Mouse (Mus musculus) hindlimb bud, embryonic 11.5 days (tissue): ENCODE measurements at regions not wholly inside any gene's neighbourhood (a gene's known extent, or its start where the extent isn't known, plus 50 kb on each side); places are given as distances from the start of the nearest gene placed in this dataset.

Experiments
- DNase-seq: peaks from one replicate; pipeline ENCODE4 v3.0.0-alpha.2; 2012; ENCODE audit warnings: low read depth, low spot score; ENCODE audit errors: extremely low spot score

DNA sequence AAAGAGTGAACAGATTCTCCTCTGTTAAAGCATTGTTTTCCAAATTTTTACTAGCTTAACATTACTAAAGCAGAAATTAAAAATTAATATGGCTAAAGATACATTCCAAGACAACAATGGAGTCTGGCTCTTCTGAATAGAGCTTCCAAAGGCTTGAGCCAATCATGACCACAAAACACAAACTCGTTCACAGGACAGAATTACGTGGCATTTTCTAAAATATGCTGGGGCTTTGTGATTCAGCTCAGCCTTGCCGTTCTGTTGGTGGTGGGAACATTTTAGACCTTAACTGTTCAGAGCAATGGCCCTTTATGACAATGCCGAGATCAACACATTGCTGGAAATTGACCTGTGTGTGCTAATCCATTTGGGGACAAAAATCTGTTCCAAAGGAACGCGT, 318.7 kb downstream of the Setd4 start:
- no peak for DNase-seq

DNA sequence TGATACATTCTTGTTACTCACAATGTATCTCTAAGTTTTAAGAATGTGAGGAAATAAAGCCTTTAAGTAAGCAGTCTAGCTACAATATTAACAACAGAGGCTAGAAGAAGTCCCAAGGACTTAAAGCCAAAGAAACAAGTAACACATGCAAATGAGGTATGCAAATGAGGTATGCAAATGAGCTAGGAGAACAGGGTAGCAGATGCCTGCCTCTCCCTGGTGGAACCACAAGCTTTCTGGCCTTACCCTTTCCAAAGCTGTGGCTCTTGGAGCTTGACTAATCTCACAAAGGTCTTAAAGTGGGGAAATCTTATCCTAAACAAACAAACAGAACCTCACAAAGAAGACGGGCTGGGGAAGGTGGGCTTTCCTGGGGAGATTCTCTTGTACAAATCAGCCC, 322.1 kb downstream of the Setd4 start:
- DNase-seq = no peak

- peak; percentile 89 for DNase-seq
Observed at GRCm38 (mm10) chr16:93272636-93273035, 331.2 kb downstream of the Setd4 start.

DNA sequence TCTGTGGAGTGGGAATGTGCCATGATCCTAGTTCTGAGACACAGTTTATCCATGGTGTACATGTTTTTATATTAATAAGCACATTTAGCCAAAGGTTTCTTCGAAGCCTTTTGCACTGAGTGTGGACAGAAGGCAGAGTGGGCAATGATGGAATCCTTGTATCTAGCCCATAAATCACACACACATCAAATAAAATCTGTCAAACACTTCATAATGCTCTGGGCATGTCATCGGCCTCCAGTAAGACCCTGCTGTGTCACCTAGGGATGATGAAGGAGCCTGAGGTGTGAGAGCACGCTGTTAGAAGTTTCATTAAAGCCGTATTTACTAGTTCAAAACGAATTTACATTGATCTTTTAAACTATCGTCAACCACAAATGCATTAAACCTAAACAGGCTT, 331.7 kb downstream of the Setd4 start:
- peak; percentile 93 for DNase-seq

GRCm38 (mm10) chr16:93264061-93264585, 339.7 kb downstream of the Setd4 start:
- DNase-seq = no peak

DNA sequence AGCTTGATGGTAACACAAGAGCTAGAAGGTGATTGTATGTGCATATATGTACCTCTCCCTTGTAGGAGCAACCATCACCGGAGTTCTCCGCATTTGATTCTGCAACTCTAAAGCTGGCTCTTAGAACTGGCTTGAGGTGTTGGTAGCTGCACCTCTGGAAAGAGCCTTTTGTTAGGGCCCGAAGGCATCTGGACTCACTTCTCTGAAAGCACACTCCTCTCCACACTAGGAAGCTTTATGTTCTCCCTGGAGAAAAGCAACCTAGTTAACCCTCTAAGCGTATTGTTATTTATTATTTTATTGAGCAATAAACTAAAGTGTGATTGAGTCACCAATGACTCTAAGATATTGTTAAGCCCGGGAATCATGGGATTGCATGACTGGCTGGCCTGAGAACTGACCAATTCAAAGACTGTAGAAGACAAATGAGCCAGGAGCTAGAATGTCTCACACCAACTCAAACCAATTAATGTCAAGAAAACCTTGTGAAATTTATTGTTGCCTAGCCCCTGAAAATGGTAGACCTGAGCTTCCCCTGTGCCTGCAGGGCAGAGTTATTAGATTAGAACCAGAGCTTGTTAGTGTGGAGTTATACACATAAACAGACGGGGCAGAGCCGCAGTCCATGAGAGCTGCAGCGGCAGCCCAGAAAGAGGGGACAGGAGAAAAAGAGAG, 340.6 kb downstream of the Setd4 start:
- peak; percentile 67 for DNase-seq

GRCm38 (mm10) chr16:93246825-93247224, 357.0 kb downstream of the Setd4 start:
- DNase-seq = no peak

- DNase-seq = no peak
Observed at GRCm38 (mm10) chr16:93245738-93246137, 358.1 kb downstream of the Setd4 start.

- no peak for DNase-seq
Observed at GRCm38 (mm10) chr16:93238898-93239297, 365.0 kb downstream of the Setd4 start.

GRCm38 (mm10) chr16:93238326-93238725, 365.5 kb downstream of the Setd4 start:
- DNase-seq = no peak

DNA sequence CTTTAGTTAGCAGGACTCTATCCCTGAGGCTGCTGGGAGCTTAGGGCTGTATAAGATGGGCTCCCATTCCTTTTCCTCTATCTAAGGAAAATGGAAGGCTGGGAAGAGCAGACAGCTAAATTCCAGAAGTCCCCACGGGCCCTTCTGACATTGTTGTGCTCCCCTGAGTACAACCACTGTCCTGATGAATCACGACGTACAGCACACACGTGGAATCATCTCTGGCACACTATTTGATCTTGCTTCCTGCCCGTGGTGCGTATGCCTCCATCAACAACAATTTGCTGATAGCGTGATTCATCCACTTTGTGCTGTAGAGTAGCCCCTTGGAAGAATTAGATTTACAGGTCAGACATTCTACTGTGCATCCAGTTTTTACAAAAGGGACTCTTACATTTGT, 378.2 kb downstream of the Setd4 start:
- no peak for DNase-seq

DNA sequence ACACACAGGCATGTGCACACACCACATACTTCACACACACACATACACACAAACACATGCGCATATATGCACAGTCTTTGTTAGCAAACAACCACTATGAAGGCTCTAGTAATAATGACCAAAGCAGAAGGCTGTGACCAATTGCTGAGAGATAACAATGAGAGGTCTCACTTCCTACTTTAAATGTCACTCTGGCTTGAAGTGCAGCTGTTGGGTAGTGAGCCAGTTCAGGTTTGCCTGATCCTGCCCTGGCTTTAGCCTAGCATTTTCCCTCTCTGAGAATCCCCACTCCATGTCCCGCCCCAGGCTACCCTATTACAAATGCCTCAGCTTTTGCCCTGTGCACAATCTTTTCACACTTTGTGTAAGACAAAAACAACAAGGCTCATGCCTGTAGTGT, 378.7 kb downstream of the Setd4 start:
- no peak for DNase-seq

DNA sequence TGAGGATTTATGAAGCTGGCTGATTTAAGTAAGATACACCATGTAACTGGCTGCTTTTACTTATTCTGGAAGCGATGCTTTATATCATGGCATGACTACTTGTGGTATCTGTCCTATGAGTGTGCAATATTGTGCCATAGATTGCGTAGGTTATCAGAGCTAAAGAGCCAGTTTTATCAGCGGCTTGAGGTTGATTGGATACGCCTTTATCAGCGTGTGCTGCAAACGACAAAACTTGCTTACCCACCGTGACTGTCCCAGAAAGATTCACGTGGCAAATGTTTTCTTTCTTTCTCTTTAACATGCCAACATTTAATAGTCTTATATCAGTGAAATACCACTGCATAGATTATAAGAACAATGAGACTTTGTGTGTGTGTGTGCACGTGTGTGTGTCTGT, 384.1 kb downstream of the Setd4 start:
- DNase-seq = no peak

GRCm38 (mm10) chr16:93218402-93218801, 385.5 kb downstream of the Setd4 start:
- no peak for DNase-seq

- DNase-seq = no peak
Observed at GRCm38 (mm10) chr16:93217600-93218226, 386.1 kb downstream of the Setd4 start.

DNA sequence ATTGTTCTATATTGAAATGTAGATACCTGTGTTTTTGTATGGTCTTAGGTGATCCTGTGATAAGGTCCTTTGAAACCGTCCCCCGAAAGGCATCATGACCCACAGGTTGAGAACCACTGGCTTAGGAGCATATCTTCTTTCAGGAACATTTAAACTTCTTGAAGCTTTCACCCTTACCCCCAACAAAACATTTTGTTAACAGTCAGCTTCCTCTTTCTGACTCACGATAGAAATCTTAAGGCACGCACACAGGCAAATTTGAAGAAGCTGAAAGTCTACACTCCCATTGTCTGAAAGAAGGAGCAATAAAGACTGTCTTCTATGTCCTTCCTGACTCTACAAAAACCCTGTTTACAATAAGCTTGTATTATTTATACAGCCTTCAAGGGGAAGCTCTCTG, 388.2 kb downstream of the Setd4 start:
- DNase-seq = no peak

- DNase-seq = no peak
Observed at GRCm38 (mm10) chr16:93213618-93214017, 387.7 kb upstream of the Runx1 start.

DNA sequence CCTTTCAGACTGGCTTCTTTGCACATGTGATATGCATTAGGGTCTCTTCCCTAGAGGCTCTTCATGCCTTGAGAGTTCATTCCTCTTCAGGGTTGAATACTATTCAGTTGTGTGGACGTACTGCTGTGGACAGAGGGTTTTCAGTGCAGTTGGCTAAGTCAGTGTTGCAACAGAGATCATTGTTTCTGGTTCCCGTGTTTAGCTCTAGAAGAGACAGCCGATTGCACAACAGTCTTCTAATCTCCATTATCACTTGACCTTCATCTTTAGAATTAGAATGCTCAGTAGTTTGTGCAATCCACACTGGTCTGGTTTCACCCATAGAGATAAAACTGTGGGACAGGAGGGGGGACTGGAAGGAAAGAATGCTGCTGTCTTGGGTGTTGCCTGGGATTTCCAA, 381.7 kb upstream of the Runx1 start:
- DNase-seq = no peak

GRCm38 (mm10) chr16:93207217-93207616, 381.3 kb upstream of the Runx1 start:
- no peak for DNase-seq

DNA sequence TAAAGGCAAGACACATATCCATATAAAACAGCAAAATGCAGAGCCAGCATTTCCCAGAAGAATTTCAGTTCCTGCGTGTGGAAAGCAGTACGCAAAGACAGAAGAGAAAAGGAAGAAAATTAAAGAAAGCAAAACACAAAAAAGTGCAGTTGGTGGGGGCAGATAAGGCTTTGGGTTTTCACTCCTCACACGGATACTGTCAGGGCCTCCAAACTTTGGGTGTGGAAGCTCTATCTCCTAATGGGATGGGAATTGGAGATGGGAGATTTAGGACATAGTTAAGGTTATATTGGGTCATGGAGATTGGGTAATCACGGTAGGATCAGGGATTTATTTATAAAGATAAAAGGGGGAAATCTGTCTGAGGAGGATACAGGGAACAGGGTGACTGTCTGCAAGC, 380.4 kb upstream of the Runx1 start:
- DNase-seq = no peak

GRCm38 (mm10) chr16:93204601-93205000, 378.7 kb upstream of the Runx1 start:
- no peak for DNase-seq

DNA sequence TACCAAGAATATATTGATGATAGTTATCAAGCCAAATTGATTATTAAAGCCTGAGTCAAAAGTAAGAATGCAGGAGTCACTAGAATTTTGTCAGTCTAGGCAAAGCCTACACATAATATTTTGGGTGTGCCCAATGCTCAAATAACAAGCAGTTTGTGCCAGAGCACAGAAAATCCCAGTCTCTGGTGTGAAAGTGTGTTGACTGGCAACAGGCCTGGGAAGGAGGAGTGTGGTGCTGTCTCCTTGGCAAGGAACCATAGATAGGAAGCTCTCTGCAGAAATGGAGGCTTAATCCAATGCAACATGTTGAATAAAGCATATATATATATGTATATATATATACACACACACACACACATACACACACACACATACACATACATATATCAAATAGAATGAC, 376.6 kb upstream of the Runx1 start:
- no peak for DNase-seq

DNA sequence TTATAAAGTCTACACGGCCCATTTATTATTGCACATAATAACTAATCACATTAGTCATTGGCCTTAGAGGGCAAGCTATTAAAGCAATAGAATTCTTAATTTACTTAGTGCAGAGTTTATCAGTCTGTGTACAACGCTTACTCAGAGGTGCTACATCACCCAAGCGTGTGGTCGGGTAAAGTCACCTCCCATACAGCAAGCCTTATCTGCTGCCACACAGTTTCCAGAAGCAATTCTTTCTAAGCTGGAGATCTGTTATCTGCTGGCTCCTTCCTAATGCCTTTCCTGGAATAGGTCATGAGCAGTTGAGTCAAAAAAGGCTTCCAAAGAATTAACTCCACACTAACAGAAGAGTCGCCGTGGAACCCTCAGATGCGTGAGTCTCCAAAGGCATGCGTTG, 371.4 kb upstream of the Runx1 start:
- DNase-seq = no peak
